Mouse (Mus musculus) monocyte, adult 59 days (primary cell): ENCODE data around the gene Ssrp1. TPM values are rescaled to one million over a fixed set of nuclear protein-coding genes. Genes with fewer than 3 reads are reported as not detected.

Experiments
- total RNA-seq, 2 experiments: library from RNA; stranded (reverse); gene quantifications; one replicate each; pipeline ENCODE4 v1.2.4; 2023

Ssrp1 gene
- 10 to 100 TPM; 73.4 to 76.5 TPM for total RNA-seq

GRCm38 (mm10) chr2:85037047-85038026, at the start of gene Ssrp1, which contains the start of gene P2rx3:
Gene Ssrp1 (plus strand): TSS chr2:85037234.
Gene P2rx3 (minus strand): TSS chr2:85037462.

GRCm38 (mm10) chr2:84987930-84988329, 49.1 kb upstream of the Ssrp1 start, which contains the start of gene Prg3:
Gene Prg3 (plus strand): TSS chr2:84988215.

GRCm38 (mm10) chr2:85047596-85048167, 10.6 kb downstream of the Ssrp1 start, which contains the start of gene Tnks1bp1:
Gene Tnks1bp1 (plus strand): TSS chr2:85048022.

Other genes with a start within 250 kb of the Ssrp1 start
- gene Ube2l6, start 238.4 kb upstream of the Ssrp1 start, total RNA-seq, result 10 to 100 TPM; 27.3 to 35.8 TPM
- not detected for gene Smtnl1, start 214.6 kb upstream of the Ssrp1 start, total RNA-seq
- gene Timm10, start 210.2 kb upstream of the Ssrp1 start, total RNA-seq, result 10 to 100 TPM in 1 of 2 experiments, 1 to 10 TPM in 1; 10.0 to 12.7 TPM
- 1 to 10 TPM in 1 of 2 experiments, under 1 TPM in 1; 0.16 to 1.1 TPM for gene Slc43a1, start 198.4 kb upstream of the Ssrp1 start, total RNA-seq
- not detected for gene Rtn4rl2, start 150.5 kb upstream of the Ssrp1 start, total RNA-seq
- 1 to 10 TPM; 5.6 to 7.0 TPM for gene Slc43a3, start 100.7 kb upstream of the Ssrp1 start, total RNA-seq
- gene Prg2, start 56.8 kb upstream of the Ssrp1 start, total RNA-seq, result 1 to 10 TPM; 1.0 to 5.5 TPM
- not detected for gene Prg3, start 49.0 kb upstream of the Ssrp1 start, total RNA-seq
- gene P2rx3, start 228 bp downstream of the Ssrp1 start, total RNA-seq, result not detected
- 10 to 100 TPM; 14.2 to 18.6 TPM for gene Tnks1bp1, start 10.8 kb downstream of the Ssrp1 start, total RNA-seq
- 1 to 10 TPM; 3.0 to 5.2 TPM for gene Aplnr, start 99.0 kb downstream of the Ssrp1 start, total RNA-seq
- not detected for gene Lrrc55, start 160.0 kb downstream of the Ssrp1 start, total RNA-seq